Mouse (Mus musculus) hindbrain, embryonic 11.5 days (tissue): ENCODE results near the gene Dop1a. TPM values are rescaled to one million over a fixed set of nuclear protein-coding genes. Genes with fewer than 3 reads are reported as not detected.

ENCODE experiments used
- ATAC-seq: fragments of 200-750 bp; cut with Nextera tagmentation; 2 replicates; pipeline ENCODE4 v1.8.0; 2017; ENCODE audit warnings: mild to moderate bottlenecking, moderate TSS enrichment, moderate library complexity; ENCODE audit not compliant: low FRiP score
- DNase-seq: peaks from one replicate; pipeline ENCODE4 v3.0.0-alpha.2; 2015; ENCODE audit warnings: low spot score
- H3K27ac ChIP-seq: fragments of 300-500 bp; sonication (generic); 2 replicates; pipeline ENCODE4 v1.5.1; 2014; ENCODE audit warnings: mild to moderate bottlenecking, low read depth, low read length
- H3K27me3 ChIP-seq: fragments of 300-500 bp; sonication (generic); 2 replicates; pipeline ENCODE4 v1.6.1; 2014; ENCODE audit warnings: mild to moderate bottlenecking, low read length, moderate library complexity, mixed read lengths; ENCODE audit not compliant: control insufficient read depth, insufficient read depth
- H3K36me3 ChIP-seq: fragments of 300-500 bp; sonication (generic); 2 replicates; pipeline ENCODE4 v1.6.1; 2014; ENCODE audit warnings: mild to moderate bottlenecking, low read length, moderate library complexity, mixed read lengths; ENCODE audit not compliant: control insufficient read depth, insufficient read depth
- H3K4me1 ChIP-seq: fragments of 300-500 bp; sonication (generic); replicated peaks from 2 replicates; pipeline ENCODE4 v1.6.1; 2014; ENCODE audit warnings: low read length, mixed read lengths; ENCODE audit not compliant: control insufficient read depth, insufficient read depth
- H3K4me2 ChIP-seq: fragments of 300-500 bp; sonication (generic); replicated peaks from 2 replicates; pipeline ENCODE4 v1.6.1; 2014; ENCODE audit warnings: mild to moderate bottlenecking, low read depth, low read length
- H3K4me3 ChIP-seq: fragments of 300-500 bp; sonication (generic); 2 replicates; pipeline ENCODE4 v1.5.1; 2014; ENCODE audit warnings: low read depth, low read length
- H3K9ac ChIP-seq: fragments of 300-500 bp; sonication (generic); 2 replicates; pipeline ENCODE4 v1.6.1; 2014; ENCODE audit warnings: low read depth, low read length
- H3K9me3 ChIP-seq: fragments of 300-500 bp; sonication (generic); 2 replicates; pipeline ENCODE4 v1.6.1; 2016; ENCODE audit warnings: low read length; ENCODE audit not compliant: control insufficient read depth
- WGBS: fragments of 180-500 bp; shearing (Covaris S2); extraction: QIAGEN DNeasy Blood & Tissue Kit; methylation state at CpG from one replicate; pipeline ENCODE4 v1.1.7; 2014; 5-methylcytosine and 5-hydroxymethylcytosine counted together
- polyA plus RNA-seq: library from polyadenylated mRNA; unstranded; fragments of >200 nt; fragmentation: Nextera tagmentation; extraction: Ambion mirVana; gene quantifications from 2 replicates; pipeline ENCODE4 v1.2.1, GENCODE M21; 2014

Gene Dop1a
- polyA plus RNA-seq, 1 experiment from 2014 or later: 25.3 TPM

DNA sequence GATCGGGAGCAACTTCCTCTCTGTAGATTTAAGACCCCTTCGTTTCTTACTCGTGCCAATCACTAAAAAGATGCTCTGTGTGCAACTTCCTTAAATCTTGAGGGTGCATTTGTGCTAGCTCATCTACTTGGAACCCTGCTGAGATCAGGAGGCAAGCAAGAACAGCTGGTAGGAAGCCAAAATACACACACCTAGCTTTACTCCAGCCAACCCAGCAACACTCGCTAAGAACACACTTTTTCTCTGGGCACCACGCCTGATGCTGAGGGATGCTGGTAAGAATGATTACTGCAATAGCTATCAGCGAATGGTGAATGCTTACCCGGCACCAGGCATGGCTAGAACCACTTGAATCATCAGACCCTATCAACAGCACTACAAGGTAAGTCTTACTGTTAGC, 20.1 kb upstream of the Dop1a start:
- DNase-seq: no peak
- Histone ChIP-seq H3K36me3 (no peaks in the 10 kb centered on the region), H3K27me3 (no peaks in the 10 kb centered on the region), H3K4me2 (no peak overlapping the region), H3K4me1 (no peaks in the 10 kb centered on the region), H3K27ac (no peak overlapping the region), H3K4me3 (no peak overlapping the region), H3K9ac (no peak overlapping the region), H3K9me3 (no peaks in the 10 kb centered on the region)
- ATAC-seq: no peak
- WGBS: 90% methylated on average over 7 of the region's 7 CpGs

DNA sequence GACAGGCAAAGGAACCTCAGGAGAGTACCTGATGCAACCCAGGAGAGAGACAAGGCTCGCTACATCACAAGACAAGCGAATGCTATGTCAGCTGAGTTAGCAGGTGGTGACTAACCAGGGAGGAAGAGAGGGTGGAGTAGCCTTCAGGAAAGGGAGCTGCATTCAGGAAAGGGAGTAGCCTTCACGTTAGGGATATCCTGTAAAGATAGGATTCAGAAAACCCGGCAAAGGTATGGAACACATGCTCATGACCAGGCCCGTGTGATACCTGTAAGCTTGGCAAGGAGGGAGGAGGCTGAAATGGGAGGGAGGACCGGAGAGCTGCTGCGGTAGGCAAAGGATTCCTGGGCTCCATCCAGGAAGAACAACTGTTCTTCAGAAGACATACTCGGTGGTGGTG, 19.5 kb upstream of the Dop1a start:
- Histone ChIP-seq H3K27me3 (no peaks in the 10 kb centered on the region), H3K36me3 (no peaks in the 10 kb centered on the region), H3K27ac (no peak overlapping the region), H3K4me3 (no peak overlapping the region), H3K9ac (no peak overlapping the region), H3K4me2 (no peak overlapping the region), H3K9me3 (no peaks in the 10 kb centered on the region), H3K4me1 (no peaks in the 10 kb centered on the region)
- DNase-seq (no peak), ATAC-seq (no peak)
- WGBS: 89% methylated on average over 8 of the region's 8 CpGs

DNA sequence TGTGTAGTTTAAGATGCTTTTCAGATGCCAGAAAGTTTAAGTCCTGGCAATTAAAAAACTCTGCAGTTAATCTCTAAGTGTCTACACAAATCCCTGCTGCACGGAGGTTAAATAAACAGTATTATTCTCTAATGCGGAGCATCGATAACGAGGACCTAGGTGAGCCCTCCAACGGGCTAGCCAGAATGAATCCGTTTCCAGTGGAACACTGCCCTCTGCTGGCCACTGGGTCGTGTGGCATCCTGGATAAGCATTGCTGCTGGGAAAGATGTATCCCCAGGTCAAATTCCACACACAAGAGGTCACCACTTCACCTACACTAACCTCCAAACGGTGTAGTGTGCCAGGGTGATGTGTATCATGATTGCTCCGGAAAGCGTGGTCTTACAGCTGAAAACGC, 17.4 kb upstream of the Dop1a start:
- peak; percentile 91 for DNase-seq
- Histone ChIP-seq H3K27ac (no peak overlapping the region), H3K36me3 (no peaks in the 10 kb centered on the region), H3K27me3 (no peaks in the 10 kb centered on the region), H3K4me3 (no peak overlapping the region), H3K9ac (no peak overlapping the region), H3K4me2 (no peak overlapping the region), H3K4me1 (no peaks in the 10 kb centered on the region), H3K9me3 (no peaks in the 10 kb centered on the region)
- peak; percentile 74 for ATAC-seq
- WGBS: 10% methylated on average over 11 of the region's 11 CpGs

DNA sequence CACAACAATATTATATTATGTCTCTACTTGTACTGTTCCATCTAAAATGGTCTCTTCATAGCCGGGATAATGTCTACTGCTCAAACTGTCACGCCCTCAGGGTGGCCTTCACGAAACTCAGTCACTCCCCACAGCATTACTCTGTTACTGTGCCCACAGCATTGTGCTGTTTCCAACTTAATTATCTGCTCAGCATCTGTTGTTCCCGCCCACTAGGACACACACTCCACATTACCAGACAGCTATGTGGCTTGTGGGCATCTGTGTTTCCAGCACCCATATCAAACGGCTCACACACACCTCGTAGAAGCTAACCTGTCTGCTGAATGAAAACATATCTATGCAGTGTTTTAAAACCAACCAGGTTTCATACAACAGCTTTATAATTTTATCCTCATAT, 15.9 kb upstream of the Dop1a start:
- H3K36me3 ChIP-seq: no peaks in the 10 kb centered on the region
- H3K4me3 ChIP-seq: no peak overlapping the region
- 58% methylated on average over 6 of the region's 6 CpGs for WGBS
- no peaks in the 10 kb centered on the region for H3K4me1 ChIP-seq
- H3K9ac ChIP-seq: no peak overlapping the region
- H3K27me3 ChIP-seq: no peaks in the 10 kb centered on the region
- no peak overlapping the region for H3K27ac ChIP-seq
- H3K9me3 ChIP-seq: no peaks in the 10 kb centered on the region
- ATAC-seq (peak; percentile 46), DNase-seq (no peak)
- no peak overlapping the region for H3K4me2 ChIP-seq

DNA sequence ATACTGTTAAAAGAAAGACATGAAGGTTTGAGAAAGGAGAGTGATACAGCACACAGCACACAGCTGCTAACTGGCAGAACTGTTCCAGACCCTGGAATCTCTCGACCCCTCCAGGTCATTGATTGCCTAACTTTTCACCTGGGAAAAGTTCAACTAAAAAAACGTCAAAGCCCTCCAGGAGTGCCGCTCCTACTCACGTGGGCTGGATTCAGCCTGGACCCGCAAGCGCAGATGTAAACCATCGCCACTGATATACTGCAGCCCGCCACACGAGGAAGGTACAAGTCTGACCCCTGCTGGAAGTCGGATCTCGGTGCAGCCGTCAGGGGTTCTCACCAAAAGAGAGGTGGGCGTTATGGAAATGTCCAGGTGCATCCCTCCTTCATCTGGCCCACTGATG, 15.3 kb upstream of the Dop1a start:
- H3K4me3 ChIP-seq: no peak overlapping the region
- H3K27me3 ChIP-seq: no peaks in the 10 kb centered on the region
- ATAC-seq: peak; percentile 85
- H3K9me3 ChIP-seq: no peaks in the 10 kb centered on the region
- WGBS: under 1% methylated on average over 13 of the region's 13 CpGs
- peak; percentile 83 for DNase-seq
- H3K36me3 ChIP-seq: no peaks in the 10 kb centered on the region
- H3K4me2 ChIP-seq: peak overlapping the region; percentile 24; the same call in 1 of the 2 replicates
- no peak overlapping the region for H3K9ac ChIP-seq
- H3K27ac ChIP-seq: no peak overlapping the region
- H3K4me1 ChIP-seq: no peaks in the 10 kb centered on the region

DNA sequence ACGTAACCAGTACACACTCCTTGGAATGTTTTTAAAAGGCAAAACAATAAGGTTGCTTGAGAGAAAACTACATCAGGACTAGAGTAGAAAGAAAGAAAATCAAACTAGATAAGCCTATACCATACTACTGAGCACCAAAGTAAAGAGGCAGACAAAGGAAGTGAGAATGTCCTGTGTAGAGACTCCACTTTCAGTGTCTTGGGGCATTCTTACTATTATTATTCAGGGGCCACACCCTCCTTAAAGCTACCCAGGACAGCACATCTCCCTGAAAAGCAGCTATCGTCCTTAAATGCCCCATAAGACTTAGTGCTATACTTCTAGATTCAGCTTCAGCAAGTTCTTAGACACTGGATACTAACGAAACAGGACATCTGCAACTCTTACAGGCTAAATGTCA, 13.3 kb upstream of the Dop1a start:
- Histone ChIP-seq H3K4me1 (no peaks in the 10 kb centered on the region), H3K9ac (no peak overlapping the region), H3K27ac (no peak overlapping the region), H3K4me3 (no peak overlapping the region), H3K36me3 (no peaks in the 10 kb centered on the region), H3K4me2 (no peak overlapping the region), H3K9me3 (no peaks in the 10 kb centered on the region), H3K27me3 (no peaks in the 10 kb centered on the region)
- ATAC-seq (no peak), DNase-seq (no peak)
- 85% methylated on average over 3 of the region's 3 CpGs for WGBS

DNA sequence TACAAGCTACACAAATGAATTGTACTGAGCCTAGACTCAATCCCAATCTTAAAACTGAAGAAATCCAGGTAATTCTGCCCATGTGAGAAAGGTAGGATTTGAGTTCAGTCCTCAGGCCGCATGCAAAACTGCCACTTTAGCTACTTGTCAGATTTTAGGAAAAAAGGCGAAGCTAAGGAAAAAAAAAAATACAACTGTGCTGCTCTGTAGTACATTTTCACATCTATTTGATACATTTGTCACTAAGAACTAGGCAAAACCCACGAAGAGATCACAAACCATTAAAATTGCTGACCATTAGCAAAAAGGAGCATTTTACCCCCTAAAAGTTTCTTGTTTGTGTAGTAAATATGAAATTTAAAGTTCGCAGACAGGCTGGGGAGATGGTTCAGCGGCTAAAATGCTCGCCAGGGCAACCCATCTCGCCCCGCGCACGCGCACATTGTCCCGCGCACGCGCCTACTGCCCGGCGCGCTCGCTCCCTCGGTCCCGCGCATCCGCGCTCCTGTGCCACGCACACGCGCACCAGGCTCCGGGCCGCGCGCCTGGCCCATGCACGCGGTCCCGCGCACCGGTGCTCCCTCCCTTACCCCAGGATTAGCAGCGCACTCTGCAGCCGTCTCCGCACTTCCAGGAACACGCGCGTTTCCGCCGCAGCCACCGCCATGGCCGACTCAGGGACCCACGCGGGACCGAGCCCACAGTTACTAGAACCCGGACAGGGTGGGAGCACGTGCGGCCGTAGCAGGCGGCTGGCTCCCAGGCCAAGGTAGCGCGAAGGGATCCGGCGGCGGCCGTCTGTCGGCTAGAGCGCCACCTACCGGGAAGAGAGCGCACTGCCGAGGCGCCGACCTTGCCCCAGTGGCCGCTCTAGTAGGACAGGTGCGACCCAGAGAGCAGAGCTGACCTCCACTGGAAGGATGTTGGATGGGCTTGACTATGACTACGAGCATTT, 2.5 kb upstream of the Dop1a start, which contains the start of gene Ube2cbp:
Gene Ube2cbp, minus strand, starts transcription at position 800 of the 955 bp plus-strand sequence.
- Histone ChIP-seq H3K9me3 (no peaks in the 10 kb centered on the region), H3K4me2 (peak within 1 kb of the TSS; percentile 56), H3K27me3 (no peaks in the 10 kb centered on the region; the same call in 1 of the 2 replicates), H3K36me3 (no peaks in the 10 kb centered on the region), H3K4me1 (no peaks in the 10 kb centered on the region; the same call in 1 of the 2 replicates), H3K27ac (no peak within 1 kb of the TSS; the same call in 1 of the 2 replicates), H3K4me3 (peak within 1 kb of the TSS; percentile 57), H3K9ac (peak within 1 kb of the TSS; percentile 70)
- DNase-seq (peak; percentile 92), ATAC-seq (peak; percentile 81)
- WGBS: 2% methylated on average over 70 of the region's 70 CpGs

DNA sequence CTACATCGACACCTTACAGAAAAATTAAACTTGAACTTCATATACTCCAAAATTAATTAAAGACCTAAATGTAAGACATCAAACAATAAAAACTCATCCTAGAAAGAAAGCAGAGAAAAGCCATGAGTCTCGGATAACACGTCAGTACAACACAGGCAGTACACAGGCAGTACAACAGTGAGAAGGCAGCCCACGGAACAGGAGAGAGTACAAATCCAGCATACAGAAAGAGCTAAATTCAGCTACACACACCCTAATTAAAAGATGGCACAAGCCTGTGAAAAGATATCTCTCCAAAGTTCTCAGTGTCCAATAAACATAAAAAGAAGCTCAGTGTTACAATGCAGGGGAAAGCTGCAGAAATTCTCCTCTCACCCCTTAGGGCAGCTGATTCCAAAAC, 9.0 kb downstream of the Dop1a start:
- Histone ChIP-seq H3K4me3 (no peak overlapping the region), H3K4me2 (no peak overlapping the region), H3K9me3 (no peaks in the 10 kb centered on the region), H3K9ac (no peak overlapping the region), H3K4me1 (no peaks in the 10 kb centered on the region), H3K27ac (no peak overlapping the region), H3K27me3 (no peaks in the 10 kb centered on the region), H3K36me3 (no peaks in the 10 kb centered on the region)
- DNase-seq (no peak), ATAC-seq (no peak)
- 94% methylated on average over 4 of the region's 4 CpGs for WGBS

DNA sequence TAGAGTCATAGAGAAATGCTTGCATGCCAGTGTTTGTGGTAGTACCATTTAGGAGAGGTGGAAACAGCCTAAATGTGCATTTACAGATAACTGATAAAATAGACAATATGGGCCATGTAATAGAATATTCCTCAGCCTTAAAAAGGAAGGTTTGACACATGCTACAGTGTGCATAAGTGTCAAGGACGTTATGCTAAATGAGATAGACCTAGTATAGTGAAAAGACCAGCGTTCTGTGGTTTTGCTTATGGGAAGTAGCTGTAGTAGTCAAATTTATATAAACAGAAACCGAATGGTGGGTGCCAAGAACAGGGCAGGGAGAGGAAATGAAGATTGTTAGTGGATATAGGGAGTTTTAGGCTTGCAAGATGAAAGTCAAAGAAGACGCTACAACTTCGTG, 9.8 kb downstream of the Dop1a start:
- no peak for DNase-seq
- Histone ChIP-seq H3K9ac (no peak overlapping the region), H3K36me3 (no peaks in the 10 kb centered on the region), H3K4me1 (no peaks in the 10 kb centered on the region), H3K27me3 (no peaks in the 10 kb centered on the region), H3K4me3 (no peak overlapping the region), H3K9me3 (no peaks in the 10 kb centered on the region), H3K4me2 (no peak overlapping the region), H3K27ac (no peak overlapping the region)
- 86% methylated on average over 5 of the region's 5 CpGs for WGBS
- ATAC-seq: no peak
